Mouse (Mus musculus) lung, embryonic 16.5 days (tissue): ENCODE data around the gene Sim2. TPM values are rescaled to one million over a fixed set of nuclear protein-coding genes. Genes with fewer than 3 reads are reported as not detected.

ENCODE experiments used
- ATAC-seq: fragments of 200-750 bp; cut with Nextera tagmentation; 2 replicates; pipeline ENCODE4 v1.8.0; 2017; ENCODE audit warnings: low read depth, mild to moderate bottlenecking, moderate library complexity
- H3K27ac ChIP-seq: fragments of 300-500 bp; sonication (generic); 2 replicates; pipeline ENCODE4 v1.5.1; 2014; ENCODE audit warnings: mild to moderate bottlenecking, control low read depth, low read length
- H3K27me3 ChIP-seq: fragments of 300-500 bp; sonication (generic); 2 replicates; pipeline ENCODE4 v1.6.1; 2014; ENCODE audit warnings: low read depth, low read length, mixed read lengths; ENCODE audit not compliant: control insufficient read depth, insufficient read depth
- H3K36me3 ChIP-seq: fragments of 300-500 bp; sonication (generic); 2 replicates; pipeline ENCODE4 v1.6.1; 2014; ENCODE audit warnings: low read length; ENCODE audit not compliant: control insufficient read depth, insufficient read depth
- H3K4me1 ChIP-seq: fragments of 300-500 bp; sonication (generic); replicated peaks from 2 replicates; pipeline ENCODE4 v1.6.1; 2014; ENCODE audit warnings: low read length, mixed read lengths; ENCODE audit not compliant: control insufficient read depth, insufficient read depth
- H3K4me2 ChIP-seq: fragments of 300-500 bp; sonication (generic); 2 replicates; pipeline ENCODE4 v1.6.1; 2014; ENCODE audit warnings: low read depth, low read length, control low read depth
- H3K4me3 ChIP-seq: fragments of 300-500 bp; sonication (generic); 2 replicates; pipeline ENCODE4 v1.5.1; 2014; ENCODE audit warnings: mild to moderate bottlenecking, low read length, control low read depth
- H3K9ac ChIP-seq: fragments of 300-500 bp; sonication (generic); 2 replicates; pipeline ENCODE4 v1.6.1; 2014; ENCODE audit warnings: low read length, control low read depth
- H3K9me3 ChIP-seq: fragments of 300-500 bp; sonication (generic); 2 replicates; pipeline ENCODE4 v1.6.1; 2016; ENCODE audit warnings: low read length; ENCODE audit not compliant: control insufficient read depth
- WGBS: fragments of 180-500 bp; shearing (Covaris S2); extraction: QIAGEN DNeasy Blood & Tissue Kit; methylation state at CpG from one replicate; pipeline ENCODE4 v1.1.7; 2014; 5-methylcytosine and 5-hydroxymethylcytosine counted together
- polyA plus RNA-seq: library from polyadenylated mRNA; unstranded; fragments of >200 nt; fragmentation: Nextera tagmentation; extraction: Ambion mirVana; gene quantifications from 2 replicates; pipeline ENCODE4 v1.2.1, GENCODE M21; 2015

The Sim2 gene
- polyA plus RNA-seq, 1 experiment from 2014 or later = 0.13 TPM

GRCm38 (mm10) chr16:94148139-94148538 lies 63.4 kb downstream of the Sim2 start:
- Histone ChIP-seq H3K4me2 (peak overlapping the region; percentile 35), H3K9me3 (no peaks in the 10 kb centered on the region), H3K27ac (no peak overlapping the region), H3K4me1 (peaks cover 28% of the 10 kb centered on the region), H3K36me3 (no peaks in the 10 kb centered on the region), H3K4me3 (no peak overlapping the region), H3K9ac (no peak overlapping the region), H3K27me3 (no peaks in the 10 kb centered on the region)
- peak; percentile 29; the same call in 1 of the 2 replicates for ATAC-seq
- WGBS = 35% methylated on average over 11 of the region's 11 CpGs

GRCm38 (mm10) chr16:94150125-94151103 lies 65.7 kb downstream of the Sim2 start:
- H3K4me2 ChIP-seq = no peak overlapping the region
- WGBS = 47% methylated on average over 15 of the region's 15 CpGs
- no peak overlapping the region for H3K27ac ChIP-seq
- H3K4me3 ChIP-seq = no peak overlapping the region
- H3K9me3 ChIP-seq = no peaks in the 10 kb centered on the region
- no peaks in the 10 kb centered on the region for H3K36me3 ChIP-seq
- H3K4me1 ChIP-seq = peaks cover 20% of the 10 kb centered on the region
- no peaks in the 10 kb centered on the region for H3K27me3 ChIP-seq
- no peak overlapping the region for H3K9ac ChIP-seq
- peak; percentile 82 for ATAC-seq

- Histone ChIP-seq H3K4me3 (no peak overlapping the region), H3K9me3 (no peaks in the 10 kb centered on the region), H3K27me3 (no peaks in the 10 kb centered on the region), H3K36me3 (no peaks in the 10 kb centered on the region), H3K9ac (no peak overlapping the region), H3K27ac (no peak overlapping the region), H3K4me1 (peaks cover 5% of the 10 kb centered on the region), H3K4me2 (no peak overlapping the region)
- ATAC-seq = no peak
- WGBS = 46% methylated on average over 14 of the region's 14 CpGs
Observed at GRCm38 (mm10) chr16:94155041-94155653, 70.4 kb downstream of the Sim2 start.

- Histone ChIP-seq H3K4me1 (no peaks in the 10 kb centered on the region), H3K27ac (no peak overlapping the region), H3K4me2 (no peak overlapping the region), H3K9me3 (no peaks in the 10 kb centered on the region), H3K27me3 (no peaks in the 10 kb centered on the region), H3K4me3 (no peak overlapping the region), H3K36me3 (no peaks in the 10 kb centered on the region), H3K9ac (no peak overlapping the region)
- ATAC-seq = peak; percentile 34; the same call in 1 of the 2 replicates
- 47% methylated on average over 8 of the region's 8 CpGs for WGBS
Observed at GRCm38 (mm10) chr16:94157819-94158218, 73.1 kb downstream of the Sim2 start.

GRCm38 (mm10) chr16:94162000-94162399 lies 77.3 kb downstream of the Sim2 start:
- H3K4me1 ChIP-seq = peaks cover 3% of the 10 kb centered on the region; the same call in 1 of the 2 replicates
- H3K36me3 ChIP-seq = no peaks in the 10 kb centered on the region
- no peak overlapping the region for H3K27ac ChIP-seq
- no peak for ATAC-seq
- WGBS = 33% methylated on average over 6 of the region's 6 CpGs
- H3K4me2 ChIP-seq = no peak overlapping the region
- no peak overlapping the region for H3K4me3 ChIP-seq
- H3K9ac ChIP-seq = no peak overlapping the region
- H3K27me3 ChIP-seq = no peaks in the 10 kb centered on the region
- no peaks in the 10 kb centered on the region for H3K9me3 ChIP-seq

GRCm38 (mm10) chr16:94163051-94163450 lies 78.3 kb downstream of the Sim2 start:
- no peaks in the 10 kb centered on the region for H3K27me3 ChIP-seq

GRCm38 (mm10) chr16:94164236-94164635 lies 79.5 kb downstream of the Sim2 start:
- H3K36me3 ChIP-seq = no peaks in the 10 kb centered on the region
- no peaks in the 10 kb centered on the region for H3K27me3 ChIP-seq
- no peak overlapping the region for H3K4me3 ChIP-seq
- no peak overlapping the region for H3K27ac ChIP-seq
- H3K9ac ChIP-seq = no peak overlapping the region
- no peak overlapping the region for H3K4me2 ChIP-seq
- H3K4me1 ChIP-seq = peaks cover 3% of the 10 kb centered on the region; the same call in 1 of the 2 replicates
- ATAC-seq = no peak
- H3K9me3 ChIP-seq = no peaks in the 10 kb centered on the region
- 18% methylated on average over 7 of the region's 7 CpGs for WGBS

More at GRCm38 (mm10) chr16:94163051-94163450, 78.3 kb downstream of the Sim2 start:
- Histone ChIP-seq H3K4me2 (no peak overlapping the region), H3K27ac (no peak overlapping the region), H3K4me1 (peaks cover 3% of the 10 kb centered on the region; the same call in 1 of the 2 replicates), H3K9me3 (no peaks in the 10 kb centered on the region), H3K4me3 (no peak overlapping the region), H3K9ac (no peak overlapping the region), H3K36me3 (no peaks in the 10 kb centered on the region)
- no peak for ATAC-seq
- WGBS = 80% methylated on average over 11 of the region's 11 CpGs

GRCm38 (mm10) chr16:94164978-94165377 lies 80.2 kb downstream of the Sim2 start:
- H3K4me3 ChIP-seq = no peak overlapping the region
- WGBS = 25% methylated on average over 5 of the region's 5 CpGs
- no peak overlapping the region for H3K4me2 ChIP-seq
- H3K36me3 ChIP-seq = no peaks in the 10 kb centered on the region
- H3K27me3 ChIP-seq = no peaks in the 10 kb centered on the region
- no peak for ATAC-seq
- peaks cover 3% of the 10 kb centered on the region; the same call in 1 of the 2 replicates for H3K4me1 ChIP-seq
- H3K9ac ChIP-seq = no peak overlapping the region
- no peaks in the 10 kb centered on the region for H3K9me3 ChIP-seq
- no peak overlapping the region for H3K27ac ChIP-seq
